Mouse (Mus musculus) right cerebral cortex, adult 2 months (tissue): Measurements from ENCODE around the gene Grin2c.

ENCODE experiments used
- DNase-seq, 2 experiments: peaks; one replicate each; pipeline ENCODE4 v3.0.0; 2021 to 2022; ENCODE audit warnings: low spot score in 2 of 2

Grin2c gene

GRCm38 (mm10) chr11:115283891-115284620, 17.0 kb upstream of the Grin2c start:
- no peak for DNase-seq

- DNase-seq: no peak
Measured at GRCm38 (mm10) chr11:115283486-115283765, 16.4 kb upstream of the Grin2c start.

- DNase-seq: no peak
Measured at GRCm38 (mm10) chr11:115282723-115283485, 15.9 kb upstream of the Grin2c start.

- DNase-seq: no peak
Measured at GRCm38 (mm10) chr11:115282295-115282694, 15.3 kb upstream of the Grin2c start.

- DNase-seq: no peak
Measured at GRCm38 (mm10) chr11:115279726-115280125, 12.7 kb upstream of the Grin2c start.

- DNase-seq: no peak
Measured at GRCm38 (mm10) chr11:115278176-115278575, 11.1 kb upstream of the Grin2c start.

GRCm38 (mm10) chr11:115277604-115277975, 10.5 kb upstream of the Grin2c start:
- no peak for DNase-seq

GRCm38 (mm10) chr11:115276780-115277603, 9.9 kb upstream of the Grin2c start, which contains the start of gene Fdxr:
Gene Fdxr, minus strand, starts transcription at chr11:115277050.
- peak; percentile 98 to 99 for DNase-seq

GRCm38 (mm10) chr11:115275954-115276353, 8.9 kb upstream of the Grin2c start:
- DNase-seq: no peak

- DNase-seq: no peak
Measured at GRCm38 (mm10) chr11:115275509-115275908, 8.5 kb upstream of the Grin2c start.

- DNase-seq: no peak
Measured at GRCm38 (mm10) chr11:115274771-115275170, 7.7 kb upstream of the Grin2c start.

GRCm38 (mm10) chr11:115274178-115274577, 7.1 kb upstream of the Grin2c start:
- no peak for DNase-seq

- DNase-seq: no peak
Measured at GRCm38 (mm10) chr11:115273735-115274134, 6.7 kb upstream of the Grin2c start.

- DNase-seq: no peak
Measured at GRCm38 (mm10) chr11:115272894-115273498, 6.0 kb upstream of the Grin2c start.

GRCm38 (mm10) chr11:115271481-115271880, 4.4 kb upstream of the Grin2c start:
- no peak for DNase-seq

GRCm38 (mm10) chr11:115271052-115271451, 4.0 kb upstream of the Grin2c start:
- no peak for DNase-seq

GRCm38 (mm10) chr11:115270148-115270861, 3.3 kb upstream of the Grin2c start:
- DNase-seq: peak; percentile 88 to 94

- no peak for DNase-seq
Measured at GRCm38 (mm10) chr11:115269330-115270066, 2.5 kb upstream of the Grin2c start.

- DNase-seq: no peak
Measured at GRCm38 (mm10) chr11:115267958-115268357, 915 bp upstream of the Grin2c start.

- no peak for DNase-seq
Measured at GRCm38 (mm10) chr11:115266400-115266778, 654 bp downstream of the Grin2c start.
